Mouse (Mus musculus): ENCODE measurements at regions not wholly inside any gene's neighbourhood (a gene's known extent, or its start where the extent isn't known, plus 50 kb on each side); places are given as distances from the start of the nearest gene placed in this dataset. TPM values are rescaled to one million over a fixed set of nuclear protein-coding genes. Genes with fewer than 3 reads are reported as not detected.

DNA sequence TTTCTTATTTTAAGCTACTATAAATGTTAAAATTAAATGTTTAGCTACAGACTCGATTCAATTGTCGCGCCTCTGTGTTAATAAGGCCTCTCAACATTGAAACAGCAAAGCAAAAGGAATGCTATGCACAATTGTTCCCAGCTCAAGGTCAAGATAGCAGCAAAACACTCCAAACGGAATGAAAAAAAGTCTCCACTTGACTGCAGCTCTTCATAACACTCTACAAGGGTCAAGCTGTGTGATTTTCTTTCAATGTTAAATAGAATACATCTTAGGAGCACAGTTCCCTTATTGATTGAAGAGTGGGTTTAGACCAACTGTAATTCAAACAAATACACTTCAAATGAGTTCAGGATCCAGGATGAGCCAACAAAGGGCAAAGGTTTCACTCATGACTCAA, 63.9 kb upstream of the Gm11146 start:
- H3K27me3 ChIP-seq: no peaks in the 10 kb centered on the region
- 83% methylated on average over 4 of the region's 4 CpGs for WGBS
- no peak overlapping the region for H3K4me2 ChIP-seq (replicated peaks)
- ATAC-seq (ENCODE audit: insufficient number of reproducible peaks, insufficient read depth, low FRiP score, low TSS enrichment): no peak
- H3K4me1 ChIP-seq: peaks cover 14% of the 10 kb centered on the region
- no peak overlapping the region for H3K9ac ChIP-seq
- peaks cover 5% of the 10 kb centered on the region for H3K36me3 ChIP-seq
- H3K4me3 ChIP-seq: no peak overlapping the region
- no peaks in the 10 kb centered on the region for H3K9me3 ChIP-seq
- H3K27ac ChIP-seq: no peak overlapping the region

DNA sequence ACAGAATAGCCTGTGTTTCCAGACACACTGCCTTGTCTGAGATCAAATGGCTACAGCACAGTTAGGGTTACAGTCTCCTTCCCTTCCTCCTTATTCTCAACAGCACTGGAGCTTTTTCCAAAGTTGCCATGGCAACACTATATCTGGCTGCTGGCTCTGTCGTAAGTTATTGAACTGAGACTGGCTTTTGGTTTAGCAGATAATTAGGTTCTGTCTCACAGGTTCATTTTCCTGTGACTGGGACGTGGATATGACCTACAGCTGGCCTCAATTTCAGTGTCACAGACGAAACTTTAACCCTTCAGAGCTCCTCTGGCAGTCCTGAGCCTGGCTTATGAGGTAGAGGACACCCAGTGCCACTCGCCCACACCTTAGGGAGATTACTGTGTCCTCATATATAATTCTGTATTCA, 60.2 kb upstream of the Gm11146 start:
- no peaks in the 10 kb centered on the region for H3K27me3 ChIP-seq
- no peak overlapping the region for H3K4me3 ChIP-seq
- no peak overlapping the region for H3K9ac ChIP-seq
- WGBS: 7% methylated on average over 4 of the region's 4 CpGs
- peak overlapping the region; percentile 72; the same call in 1 of the 2 replicates for H3K27ac ChIP-seq
- ATAC-seq (ENCODE audit: insufficient number of reproducible peaks, insufficient read depth, low FRiP score, low TSS enrichment): peak; percentile 85
- no peaks in the 10 kb centered on the region for H3K9me3 ChIP-seq
- H3K4me2 ChIP-seq (replicated peaks): peak overlapping the region; percentile 13; the same call in 1 of the 2 replicates
- H3K36me3 ChIP-seq: no peaks in the 10 kb centered on the region
- H3K4me1 ChIP-seq: peaks cover 14% of the 10 kb centered on the region

DNA sequence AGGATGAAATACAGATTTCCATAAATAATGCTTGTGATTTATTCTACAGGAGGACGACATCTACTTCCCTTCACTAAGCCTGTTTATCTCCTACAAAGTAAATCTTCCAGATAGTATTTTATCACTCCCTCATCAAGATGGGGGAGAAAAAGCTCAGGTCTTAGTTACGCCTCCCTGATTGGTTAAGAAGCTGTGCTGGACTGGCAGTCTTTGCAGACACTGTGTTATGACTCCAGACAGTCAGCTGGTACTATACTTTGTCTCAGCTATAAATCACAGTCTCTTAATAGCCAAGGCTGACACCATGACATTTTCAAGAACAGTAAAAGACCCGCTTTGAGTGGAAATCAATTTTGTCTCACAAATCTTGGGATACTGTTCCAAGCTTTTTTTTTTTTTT, 51.4 kb upstream of the Gm11146 start:
- no peak overlapping the region for H3K27ac ChIP-seq
- no peak for ATAC-seq (ENCODE audit: insufficient number of reproducible peaks, insufficient read depth, low FRiP score, low TSS enrichment)
- H3K4me3 ChIP-seq: no peak overlapping the region
- WGBS: 70% methylated on average over 3 of the region's 3 CpGs
- no peaks in the 10 kb centered on the region for H3K9me3 ChIP-seq
- H3K4me1 ChIP-seq: no peaks in the 10 kb centered on the region
- H3K27me3 ChIP-seq: no peaks in the 10 kb centered on the region
- no peak overlapping the region for H3K4me2 ChIP-seq (replicated peaks)
- H3K36me3 ChIP-seq: no peaks in the 10 kb centered on the region
- H3K9ac ChIP-seq: no peak overlapping the region

Small RNAs in the stretch of these regions (microRNA-seq; reads per million reads assigned to microRNA genes)
- not detected for gene Gm25025
